Mouse (Mus musculus) urinary bladder, adult 2 months (tissue): ENCODE results near the gene Pltp. TPM values are rescaled to one million over a fixed set of nuclear protein-coding genes. Genes with fewer than 3 reads are reported as not detected.
"Not testable (repeated sequence)": the region's sequence is repeated elsewhere in the genome, so short reads cannot be mapped to it uniquely, and the experiment has no call there.

ENCODE experiments used
- DNase-seq: peaks from one replicate; pipeline ENCODE4 v3.0.0; 2022; ENCODE audit warnings: low spot score
- polyA plus RNA-seq: library from polyadenylated mRNA; depleted of rRNA; stranded (reverse); fragments of >200 nt; gene quantifications from 2 replicates; pipeline ENCODE4 v1.2.3, GENCODE M21; 2012

Pltp gene
- polyA plus RNA-seq, 1 experiment, result 252 TPM

- DNase-seq, result not testable (repeated sequence)
These were observed 1.9 kb downstream of the Pltp start for GRCm38 (mm10) chr2:164855572-164855971.

- DNase-seq, result no peak
These were observed 7.5 kb downstream of the Pltp start for GRCm38 (mm10) chr2:164850061-164850460.

GRCm38 (mm10) chr2:164845782-164846181, 11.7 kb downstream of the Pltp start:
- DNase-seq, result no peak

GRCm38 (mm10) chr2:164835164-164835563, 22.3 kb downstream of the Pltp start:
- DNase-seq, result no peak

- DNase-seq, result no peak
These were observed 23.0 kb downstream of the Pltp start for GRCm38 (mm10) chr2:164834531-164834930.

GRCm38 (mm10) chr2:164833314-164833959, 24.1 kb downstream of the Pltp start, which contains the start of gene Neurl2:
Neurl2 (minus strand) TSS chr2:164833456.
- peak; percentile 83 for DNase-seq

GRCm38 (mm10) chr2:164832748-164833301, 24.7 kb downstream of the Pltp start, which contains the start of gene Ctsa:
Ctsa (plus strand) TSS chr2:164832873.
- DNase-seq, result peak; percentile 63

- no peak for DNase-seq
These were observed 25.3 kb downstream of the Pltp start for GRCm38 (mm10) chr2:164832032-164832747.

- no peak for DNase-seq
These were observed 26.5 kb downstream of the Pltp start for GRCm38 (mm10) chr2:164831029-164831428.

- DNase-seq, result no peak
These were observed 28.4 kb downstream of the Pltp start for GRCm38 (mm10) chr2:164829090-164829489.

GRCm38 (mm10) chr2:164828437-164828836, 29.1 kb downstream of the Pltp start, which contains the start of gene Spata25:
Spata25 (minus strand) TSS chr2:164828537.
- DNase-seq, result no peak

- no peak for DNase-seq
These were observed 30.2 kb downstream of the Pltp start for GRCm38 (mm10) chr2:164827146-164827850.

- no peak for DNase-seq
These were observed 32.0 kb downstream of the Pltp start for GRCm38 (mm10) chr2:164825521-164825920.

- no peak for DNase-seq
These were observed 33.5 kb downstream of the Pltp start for GRCm38 (mm10) chr2:164823969-164824368.

- DNase-seq, result no peak
These were observed 34.3 kb downstream of the Pltp start for GRCm38 (mm10) chr2:164823181-164823585.

GRCm38 (mm10) chr2:164822636-164823165, 34.8 kb downstream of the Pltp start, which contains the start of gene Zswim1:
Zswim1 (plus strand) TSS chr2:164822686.
- peak; percentile 99 for DNase-seq

GRCm38 (mm10) chr2:164821060-164821459, 36.5 kb downstream of the Pltp start:
- no peak for DNase-seq

GRCm38 (mm10) chr2:164817703-164818102, 39.8 kb downstream of the Pltp start:
- no peak for DNase-seq

GRCm38 (mm10) chr2:164817206-164817605, 40.3 kb downstream of the Pltp start:
- no peak for DNase-seq

GRCm38 (mm10) chr2:164815821-164816220, 41.7 kb downstream of the Pltp start:
- DNase-seq, result no peak

- no peak for DNase-seq
These were observed 42.2 kb downstream of the Pltp start for GRCm38 (mm10) chr2:164815348-164815747.

GRCm38 (mm10) chr2:164813557-164813956, 44.0 kb downstream of the Pltp start:
- DNase-seq, result no peak
